Mouse (Mus musculus): ENCODE results near the gene Card6. TPM values are rescaled to one million over a fixed set of nuclear protein-coding genes. Genes with fewer than 3 reads are reported as not detected.

Card6 gene
- polyA plus RNA-seq, 1 experiment from 2014 or later: 1.5 TPM

DNA sequence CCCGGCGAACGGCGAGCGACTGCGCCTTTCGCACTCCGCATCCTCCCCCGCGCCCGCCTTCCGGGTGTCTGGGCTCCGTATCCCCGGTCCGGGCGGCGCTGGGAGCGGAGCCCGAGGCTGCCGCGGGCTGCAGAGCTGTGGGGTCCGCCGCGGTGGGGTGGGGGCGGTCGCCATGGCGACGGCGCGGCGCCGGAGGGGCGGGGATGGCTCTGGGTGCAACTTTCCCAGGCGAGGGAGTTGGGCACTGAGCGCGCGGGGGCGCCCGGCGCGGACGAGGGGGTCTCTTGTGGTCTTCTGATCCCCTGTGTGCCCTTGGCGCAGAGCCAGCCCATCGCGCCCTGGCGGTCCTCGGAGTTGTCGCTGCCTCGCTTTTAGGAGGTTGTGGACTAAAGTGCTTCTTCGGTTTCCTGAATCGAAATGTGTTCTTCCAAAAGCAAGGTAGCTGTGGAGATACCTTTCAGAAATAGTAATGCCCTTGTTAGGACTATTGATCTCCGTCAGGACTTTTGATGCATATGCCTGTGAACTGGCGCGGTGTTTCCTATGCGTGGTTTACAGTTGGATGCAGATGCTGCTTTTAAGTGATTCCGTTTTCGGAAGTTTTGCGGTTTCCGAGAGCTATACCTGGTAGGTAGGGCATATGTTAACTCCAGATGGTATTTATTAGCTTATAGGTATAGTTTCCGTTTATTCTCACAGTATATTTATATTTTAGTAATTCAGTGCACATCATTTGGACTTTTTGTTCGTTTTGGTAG is 35.9 kb upstream of the Card6 start:
- Histone ChIP-seq H3K4me2 (ENCODE audit: low read depth, low read length) (peak overlapping the region; percentile 84), H3K36me3 (ENCODE audit: control insufficient read depth, insufficient read depth) (no peaks in the 10 kb centered on the region; the same call in 1 of the 2 replicates), H3K27me3 (ENCODE audit: control insufficient read depth, insufficient read depth, low read depth, low read length) (no peaks in the 10 kb centered on the region), H3K27ac (ENCODE audit: low read length) (peak overlapping the region; percentile 94), H3K9ac (ENCODE audit: low read depth, low read length) (peak overlapping the region; percentile 97), H3K4me1 (ENCODE audit: control insufficient read depth, low read depth, low read length) (peaks cover 42% of the 10 kb centered on the region), H3K4me3 (ENCODE audit: low read depth, low read length) (peak overlapping the region; percentile 99), H3K9me3 (replicated peaks; ENCODE audit: control insufficient read depth, low read length) (no peaks in the 10 kb centered on the region)
- peak; percentile 32 for ATAC-seq (ENCODE audit: low read depth)
- WGBS (ENCODE audit: insufficient replicate concordance): under 1% methylated on average over 58 of the region's 61 CpGs

GRCm38 (mm10) chr15:5143361-5144020 is 35.2 kb upstream of the Card6 start, which contains the start of gene Prkaa1:
TSS of gene Prkaa1 (plus strand) at chr15:5143861.
- peak within 1 kb of the TSS; percentile 97 for H3K9ac ChIP-seq (ENCODE audit: low read depth, low read length)
- under 1% methylated on average over 46 of the region's 80 CpGs for WGBS (ENCODE audit: insufficient replicate concordance)
- peaks cover 45% of the 10 kb centered on the region for H3K4me1 ChIP-seq (ENCODE audit: control insufficient read depth, low read depth, low read length)
- peak within 1 kb of the TSS; percentile 99 for H3K4me3 ChIP-seq (ENCODE audit: low read depth, low read length)
- ATAC-seq (ENCODE audit: low read depth): peak; percentile 83
- no peaks in the 10 kb centered on the region for H3K27me3 ChIP-seq (ENCODE audit: control insufficient read depth, insufficient read depth, low read depth, low read length)
- H3K36me3 ChIP-seq (ENCODE audit: control insufficient read depth, insufficient read depth): no peaks in the 10 kb centered on the region; the same call in 1 of the 2 replicates
- peak within 1 kb of the TSS; percentile 84 for H3K4me2 ChIP-seq (ENCODE audit: low read depth, low read length)
- no peaks in the 10 kb centered on the region for H3K9me3 ChIP-seq (replicated peaks; ENCODE audit: control insufficient read depth, low read length)
- peak within 1 kb of the TSS; percentile 94 for H3K27ac ChIP-seq (ENCODE audit: low read length)

DNA sequence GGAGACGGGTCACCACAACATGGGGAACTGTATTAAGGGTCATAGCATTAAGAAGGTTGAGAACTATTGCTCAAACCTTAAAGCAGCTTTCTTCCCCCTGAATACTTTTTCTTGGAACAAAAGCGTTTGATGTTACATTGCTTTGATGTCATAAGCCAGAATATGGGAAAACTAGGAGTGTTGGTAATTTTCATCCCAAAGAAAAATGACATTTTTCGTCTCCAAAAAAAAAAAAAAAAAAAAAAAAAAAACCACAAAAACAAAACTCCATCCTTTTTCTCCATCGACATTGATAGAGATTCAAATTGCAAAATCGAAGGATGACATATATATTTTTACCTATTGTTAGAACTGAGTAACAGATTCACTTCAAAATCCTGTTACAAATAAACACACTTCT is 34.4 kb upstream of the Card6 start:
- WGBS (ENCODE audit: insufficient replicate concordance): 46% methylated on average over 5 of the region's 5 CpGs
- no peak overlapping the region for H3K9ac ChIP-seq (ENCODE audit: low read depth, low read length)
- H3K36me3 ChIP-seq (ENCODE audit: control insufficient read depth, insufficient read depth): no peaks in the 10 kb centered on the region; the same call in 1 of the 2 replicates
- H3K9me3 ChIP-seq (replicated peaks; ENCODE audit: control insufficient read depth, low read length): no peaks in the 10 kb centered on the region
- no peak for ATAC-seq (ENCODE audit: low read depth)
- no peak overlapping the region for H3K4me3 ChIP-seq (ENCODE audit: low read depth, low read length)
- H3K4me2 ChIP-seq (ENCODE audit: low read depth, low read length): no peak overlapping the region
- peaks cover 50% of the 10 kb centered on the region for H3K4me1 ChIP-seq (ENCODE audit: control insufficient read depth, low read depth, low read length)
- H3K27ac ChIP-seq (ENCODE audit: low read length): peak overlapping the region; percentile 85
- no peaks in the 10 kb centered on the region for H3K27me3 ChIP-seq (ENCODE audit: control insufficient read depth, insufficient read depth, low read depth, low read length)

- 0 out of 2 replicates have a peak overlapping the region, but pooled peaks have one; percentile 18 for H3K4me2 ChIP-seq (ENCODE audit: low read depth, low read length)
- WGBS (ENCODE audit: insufficient replicate concordance): 30% methylated on average over 5 of the region's 5 CpGs
- H3K4me1 ChIP-seq (ENCODE audit: control insufficient read depth, low read depth, low read length): peaks cover 56% of the 10 kb centered on the region
- no peaks in the 10 kb centered on the region for H3K27me3 ChIP-seq (ENCODE audit: control insufficient read depth, insufficient read depth, low read depth, low read length)
- no peak overlapping the region for H3K4me3 ChIP-seq (ENCODE audit: low read depth, low read length)
- ATAC-seq (ENCODE audit: low read depth): no peak
- no peaks in the 10 kb centered on the region; the same call in 1 of the 2 replicates for H3K36me3 ChIP-seq (ENCODE audit: control insufficient read depth, insufficient read depth)
- H3K9ac ChIP-seq (ENCODE audit: low read depth, low read length): no peak overlapping the region
- no peaks in the 10 kb centered on the region for H3K9me3 ChIP-seq (replicated peaks; ENCODE audit: control insufficient read depth, low read length)
- peak overlapping the region; percentile 85 for H3K27ac ChIP-seq (ENCODE audit: low read length)
These were observed 33.7 kb upstream of the Card6 start for GRCm38 (mm10) chr15:5142047-5142446.

DNA sequence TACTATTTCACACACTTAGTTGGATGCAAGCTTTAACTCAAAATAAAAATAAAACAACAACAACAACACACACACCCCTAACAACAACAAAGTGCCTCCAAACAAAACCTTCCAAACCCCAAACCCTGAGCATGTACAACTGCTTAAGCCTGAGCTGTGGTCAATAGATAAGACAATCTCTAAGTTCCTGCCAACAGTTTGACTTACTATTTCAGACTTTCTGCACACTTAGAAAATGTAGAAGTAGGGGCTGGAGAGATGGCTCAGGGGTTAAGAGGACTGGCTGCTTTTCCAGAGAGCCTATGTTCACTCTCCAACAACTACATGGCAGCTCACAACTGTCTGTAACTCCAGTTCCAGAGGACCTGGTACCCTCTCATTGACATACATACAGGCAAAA is 32.0 kb upstream of the Card6 start:
- Histone ChIP-seq H3K36me3 (ENCODE audit: control insufficient read depth, insufficient read depth) (no peaks in the 10 kb centered on the region), H3K4me1 (ENCODE audit: control insufficient read depth, low read depth, low read length) (peaks cover 53% of the 10 kb centered on the region), H3K27ac (ENCODE audit: low read length) (peak overlapping the region; percentile 94), H3K4me3 (ENCODE audit: low read depth, low read length) (no peak overlapping the region), H3K9me3 (replicated peaks; ENCODE audit: control insufficient read depth, low read length) (no peaks in the 10 kb centered on the region), H3K9ac (ENCODE audit: low read depth, low read length) (no peak overlapping the region), H3K27me3 (ENCODE audit: control insufficient read depth, insufficient read depth, low read depth, low read length) (no peaks in the 10 kb centered on the region), H3K4me2 (ENCODE audit: low read depth, low read length) (peak overlapping the region; percentile 44)
- peak; percentile 61 for ATAC-seq (ENCODE audit: low read depth)

DNA sequence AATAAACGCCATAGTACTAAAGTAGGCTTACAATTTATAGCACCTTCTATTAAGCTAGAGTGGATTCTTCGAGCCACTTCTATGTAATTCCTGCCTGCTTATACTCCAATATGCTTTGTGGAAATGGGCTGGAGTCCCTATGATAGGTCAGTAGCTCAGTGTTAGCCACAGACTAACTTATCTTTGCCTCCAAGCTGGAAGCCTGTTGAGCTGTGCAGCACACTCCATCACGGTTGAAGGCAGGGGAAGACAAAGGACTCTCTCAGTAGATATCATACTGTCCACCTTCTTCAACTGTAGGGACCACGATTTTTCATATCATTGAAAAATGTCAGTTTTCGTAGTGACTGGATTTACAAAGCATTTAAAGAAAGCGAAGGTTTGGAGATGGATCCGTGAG is 31.5 kb upstream of the Card6 start:
- ATAC-seq (ENCODE audit: low read depth): peak; percentile 78
- Histone ChIP-seq H3K4me3 (ENCODE audit: low read depth, low read length) (no peak overlapping the region), H3K4me1 (ENCODE audit: control insufficient read depth, low read depth, low read length) (peaks cover 48% of the 10 kb centered on the region), H3K27ac (ENCODE audit: low read length) (peak overlapping the region; percentile 94), H3K27me3 (ENCODE audit: control insufficient read depth, insufficient read depth, low read depth, low read length) (no peaks in the 10 kb centered on the region), H3K9me3 (replicated peaks; ENCODE audit: control insufficient read depth, low read length) (no peaks in the 10 kb centered on the region), H3K4me2 (ENCODE audit: low read depth, low read length) (peak overlapping the region; percentile 44), H3K36me3 (ENCODE audit: control insufficient read depth, insufficient read depth) (no peaks in the 10 kb centered on the region), H3K9ac (ENCODE audit: low read depth, low read length) (peak overlapping the region; percentile 17)
- WGBS (ENCODE audit: insufficient replicate concordance): 23% methylated on average over 7 of the region's 7 CpGs

DNA sequence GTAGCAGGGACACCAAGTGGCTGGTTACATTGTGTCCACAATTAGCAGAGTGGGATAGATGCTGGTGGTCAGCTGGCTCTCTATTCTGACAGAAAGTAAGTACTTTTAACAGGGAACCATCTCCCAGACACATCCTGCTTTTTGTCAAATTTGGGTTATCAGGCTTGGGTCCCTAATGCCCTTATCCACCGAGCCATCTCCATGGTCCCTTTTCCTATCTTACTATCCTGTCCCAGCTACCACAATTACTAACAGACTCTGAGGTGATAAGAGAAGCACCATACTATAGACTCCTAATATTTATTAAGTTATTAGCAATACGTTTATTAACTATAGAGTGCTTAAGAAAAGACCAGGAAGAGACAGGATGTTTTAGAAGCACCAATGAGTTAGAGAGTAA is 31.0 kb upstream of the Card6 start:
- 0 out of 2 replicates have a peak, but pooled peaks have one; percentile 9 for ATAC-seq (ENCODE audit: low read depth)
- WGBS (ENCODE audit: insufficient replicate concordance): 17% methylated on average over 2 of the region's 2 CpGs

DNA sequence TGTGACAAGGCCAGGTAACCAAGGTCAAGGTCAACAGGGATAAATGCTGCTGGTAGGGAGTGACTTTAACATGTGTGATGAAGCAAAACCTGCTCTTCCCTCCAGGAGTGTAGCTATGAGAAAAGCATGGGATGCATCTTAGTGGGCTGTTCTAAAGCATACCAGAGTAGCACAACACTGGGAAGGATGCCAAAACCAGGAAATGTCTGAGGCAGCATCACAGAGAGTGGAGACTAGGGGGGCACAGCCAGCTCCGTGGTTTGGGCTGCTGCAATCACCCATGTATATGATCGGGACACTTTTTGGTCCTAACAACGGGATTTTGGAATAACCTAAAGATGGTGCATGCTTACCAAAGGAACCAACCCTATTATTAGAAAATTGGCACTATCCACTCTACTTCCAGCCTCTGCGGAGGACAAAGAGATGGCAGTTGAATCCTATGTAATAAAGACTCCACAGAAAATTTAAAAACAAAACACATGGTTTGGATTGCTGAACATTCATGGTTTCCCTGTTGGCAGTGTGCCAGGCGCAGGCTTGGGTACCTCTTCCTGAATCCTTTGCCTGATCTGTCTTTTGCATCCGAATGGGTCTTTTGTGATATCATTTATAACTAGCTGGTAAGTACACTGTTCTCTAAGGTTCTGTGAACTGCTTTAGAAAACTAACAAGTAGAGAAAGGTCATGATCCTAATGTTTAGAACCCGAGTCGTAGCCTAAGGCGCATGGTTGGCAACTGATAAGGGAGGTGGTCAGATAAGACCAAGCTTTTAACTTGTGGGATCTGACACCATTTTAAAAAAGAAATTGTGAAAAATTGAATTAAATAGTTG is 29.9 kb upstream of the Card6 start:
- peak; percentile 30 for ATAC-seq (ENCODE audit: low read depth)
- Histone ChIP-seq H3K4me1 (ENCODE audit: control insufficient read depth, low read depth, low read length) (peaks cover 51% of the 10 kb centered on the region), H3K27me3 (ENCODE audit: control insufficient read depth, insufficient read depth, low read depth, low read length) (no peaks in the 10 kb centered on the region), H3K9me3 (replicated peaks; ENCODE audit: control insufficient read depth, low read length) (no peaks in the 10 kb centered on the region), H3K36me3 (ENCODE audit: control insufficient read depth, insufficient read depth) (no peaks in the 10 kb centered on the region), H3K9ac (ENCODE audit: low read depth, low read length) (no peak overlapping the region), H3K27ac (ENCODE audit: low read length) (peak overlapping the region; percentile 85), H3K4me3 (ENCODE audit: low read depth, low read length) (no peak overlapping the region), H3K4me2 (ENCODE audit: low read depth, low read length) (peak overlapping the region; percentile 2; the same call in 1 of the 2 replicates)
- WGBS (ENCODE audit: insufficient replicate concordance): 28% methylated on average over 9 of the region's 9 CpGs

More for the DNA sequence above, 31.0 kb upstream of the Card6 start:
- Histone ChIP-seq H3K4me3 (ENCODE audit: low read depth, low read length) (no peak overlapping the region), H3K36me3 (ENCODE audit: control insufficient read depth, insufficient read depth) (no peaks in the 10 kb centered on the region), H3K4me1 (ENCODE audit: control insufficient read depth, low read depth, low read length) (peaks cover 49% of the 10 kb centered on the region), H3K9ac (ENCODE audit: low read depth, low read length) (peak overlapping the region; percentile 17), H3K27me3 (ENCODE audit: control insufficient read depth, insufficient read depth, low read depth, low read length) (no peaks in the 10 kb centered on the region), H3K27ac (ENCODE audit: low read length) (peak overlapping the region; percentile 94), H3K4me2 (ENCODE audit: low read depth, low read length) (peak overlapping the region; percentile 44; the same call in 1 of the 2 replicates), H3K9me3 (replicated peaks; ENCODE audit: control insufficient read depth, low read length) (no peaks in the 10 kb centered on the region)
